Mouse (Mus musculus) testis, adult 2 months (tissue): ENCODE measurements around the gene Slain2.

Source experiments
- CTCF ChIP-seq: fragments of 200-500 bp; IDR thresholded peaks from 2 replicates; pipeline ENCODE4 v1.5.1; 2012; ENCODE audit warnings: low read depth, mild to moderate bottlenecking, inconsistent platforms, low read length, moderate library complexity; ENCODE audit not compliant: control insufficient read depth, insufficient read depth, insufficient replicate concordance
- POLR2A ChIP-seq: fragments of 200-500 bp; IDR thresholded peaks from 2 replicates; pipeline ENCODE4 v1.6.1; 2012; ENCODE audit warnings: low read depth, mild to moderate bottlenecking, inconsistent platforms, low read length, moderate library complexity; ENCODE audit not compliant: control insufficient read depth

GRCm38 (mm10) chr5:72972435-72972834 is 58.3 kb downstream of the Slain2 start:
- TF ChIP-seq POLR2A (no peak), CTCF (no peak)
